Comparison of ENCODE assay signal across 19 mouse cellular contexts in genomic region chr13:79550711-79551110, GRCm38 (mm10).
"Had no signal": no experiment of that assay in that cellular context is flagged by ENCODE, and none has a peak within 500 bp of the region (broad histone marks: within the 10 kb centered on the region; RNA-seq: fewer than 3 reads in every experiment).

No protein-coding gene starts in this region.

- H3K9ac ChIP-seq: lung, embryonic 15.5 days; midbrain, embryonic 13.5 days; midbrain, embryonic 15.5 days; neural tube, embryonic 13.5 days; neural tube, embryonic 15.5 days had no signal

- H3K4me1 ChIP-seq: lung, embryonic 15.5 days; midbrain, embryonic 13.5 days; midbrain, embryonic 15.5 days; neural tube, embryonic 13.5 days; neural tube, embryonic 15.5 days had no signal

- H3K27ac ChIP-seq: lung, embryonic 15.5 days; midbrain, embryonic 10.5 days; midbrain, embryonic 13.5 days; midbrain, embryonic 15.5 days; neural tube, embryonic 13.5 days; neural tube, embryonic 15.5 days had no signal

- H3K9me3 ChIP-seq: lung, embryonic 15.5 days; midbrain, embryonic 10.5 days; midbrain, embryonic 13.5 days; midbrain, embryonic 15.5 days; neural tube, embryonic 13.5 days; neural tube, embryonic 15.5 days had no signal

- H3K27me3 ChIP-seq: lung, embryonic 15.5 days; midbrain, embryonic 13.5 days; midbrain, embryonic 15.5 days; neural tube, embryonic 13.5 days; neural tube, embryonic 15.5 days had no signal

- H3K4me2 ChIP-seq: lung, embryonic 15.5 days; midbrain, embryonic 13.5 days; midbrain, embryonic 15.5 days; neural tube, embryonic 13.5 days; neural tube, embryonic 15.5 days had no signal

- H3K4me3 ChIP-seq: lung, embryonic 15.5 days; midbrain, embryonic 10.5 days; midbrain, embryonic 13.5 days; midbrain, embryonic 15.5 days; myocyte; neural tube, embryonic 13.5 days; neural tube, embryonic 15.5 days had no signal

- H3K36me3 ChIP-seq: lung, embryonic 15.5 days; midbrain, embryonic 10.5 days; midbrain, embryonic 13.5 days; midbrain, embryonic 15.5 days; neural tube, embryonic 13.5 days; neural tube, embryonic 15.5 days had no signal

- ATAC-seq: lung, postnatal 0 days; midbrain, embryonic 13.5 days; midbrain, embryonic 15.5 days had no signal

- DNase-seq: lung, adult 18-20 months; lung, postnatal 14 days; lung, postnatal 4 days; retina, postnatal 1 day; right cerebral cortex, adult 18-20 months; right cerebral cortex, postnatal 25 days; right cerebral cortex, postnatal 4 days; spleen, adult 18-20 months; thymus, adult 18-20 months; thymus, postnatal 14 days; thymus, postnatal 36 days had no signal
